Mouse (Mus musculus): ENCODE data around the gene Zfp791. TPM values are rescaled to one million over a fixed set of nuclear protein-coding genes. Genes with fewer than 3 reads are reported as not detected.
"Not testable (repeated sequence)": the region's sequence is repeated elsewhere in the genome, so short reads cannot be mapped to it uniquely, and the experiment has no call there.

The Zfp791 gene
- total RNA-seq, 2 experiments from 2014 or later = 0.86 to 0.92 TPM

- intact Hi-C loops (cut with DNase I; ENCODE audit: low total_unique reads) = loop anchor here (10.0 kb wide), 2 partner anchors 89 to 309 kb away; no protein-coding TSS in a partner anchor
Observed at GRCm38 (mm10) chr8:85086238-85086637, 36.7 kb downstream of the Zfp791 start.

GRCm38 (mm10) chr8:85084633-85085032 is 38.3 kb downstream of the Zfp791 start:
- DNase-seq = no peak
- intact Hi-C loops (cut with DNase I; ENCODE audit: low total_unique reads) = loop anchor here (10.0 kb wide), 2 partner anchors 90 to 310 kb away; no protein-coding TSS in a partner anchor

More at GRCm38 (mm10) chr8:85086238-85086637, 36.7 kb downstream of the Zfp791 start:
- DNase-seq = no peak

- intact Hi-C loops (cut with DNase I; ENCODE audit: low total_unique reads) = loop anchor here (10.0 kb wide), 2 partner anchors 92 to 312 kb away; no protein-coding TSS in a partner anchor
Observed at GRCm38 (mm10) chr8:85083108-85083813, 39.6 kb downstream of the Zfp791 start, which contains the start of gene Man2b1. TSS of gene Man2b1 (plus strand) at chr8:85083270.

GRCm38 (mm10) chr8:85082169-85082568 is 40.7 kb downstream of the Zfp791 start:
- not testable (repeated sequence) for DNase-seq
- intact Hi-C loops (cut with DNase I; ENCODE audit: low total_unique reads) = loop anchor here (10.0 kb wide), 2 partner anchors 93 to 313 kb away; no protein-coding TSS in a partner anchor

More at GRCm38 (mm10) chr8:85083108-85083813, 39.6 kb downstream of the Zfp791 start, which contains the start of gene Man2b1:
- peak; percentile 90 for DNase-seq

GRCm38 (mm10) chr8:85081216-85081555 is 41.7 kb downstream of the Zfp791 start, which contains the start of gene Wdr83:
TSS of gene Wdr83 (minus strand) at chr8:85081306.
- intact Hi-C loops (cut with DNase I; ENCODE audit: low total_unique reads) = loop anchor here (10.0 kb wide), 2 partner anchors 94 to 314 kb away; no protein-coding TSS in a partner anchor
- peak; percentile 39 for DNase-seq

- intact Hi-C loops (cut with DNase I; ENCODE audit: low total_unique reads) = loop anchor here (10.0 kb wide), 2 partner anchors 94 to 314 kb away; no protein-coding TSS in a partner anchor
- DNase-seq = no peak
Observed at GRCm38 (mm10) chr8:85080532-85081215, 42.2 kb downstream of the Zfp791 start, which contains the start of gene Wdr83os. TSS of gene Wdr83os (plus strand) at chr8:85080740.

- DNase-seq = peak; percentile 37
- intact Hi-C loops (cut with DNase I; ENCODE audit: low total_unique reads) = loop anchor here (10.0 kb wide), 2 partner anchors 95 to 315 kb away; no protein-coding TSS in a partner anchor
Observed at GRCm38 (mm10) chr8:85080214-85080531, 42.7 kb downstream of the Zfp791 start.

- intact Hi-C loops (cut with DNase I; ENCODE audit: low total_unique reads) = no loop called here
- DNase-seq = peak; percentile 77
Observed at GRCm38 (mm10) chr8:85076993-85077392, 45.9 kb downstream of the Zfp791 start.

- DNase-seq = no peak
Observed at GRCm38 (mm10) chr8:85076001-85076400, 46.9 kb downstream of the Zfp791 start.

GRCm38 (mm10) chr8:85074617-85075016 is 48.3 kb downstream of the Zfp791 start:
- intact Hi-C loops (cut with DNase I; ENCODE audit: low total_unique reads) = no loop called here
- DNase-seq = no peak

More at GRCm38 (mm10) chr8:85076001-85076400, 46.9 kb downstream of the Zfp791 start:
- intact Hi-C loops (cut with DNase I; ENCODE audit: low total_unique reads) = no loop called here

- no peak for DNase-seq
- intact Hi-C loops (cut with DNase I; ENCODE audit: low total_unique reads) = no loop called here
Observed at GRCm38 (mm10) chr8:85074167-85074566, 48.7 kb downstream of the Zfp791 start.

- DNase-seq = no peak
- intact Hi-C loops (cut with DNase I; ENCODE audit: low total_unique reads) = no loop called here
Observed at GRCm38 (mm10) chr8:85073041-85073612, 49.8 kb downstream of the Zfp791 start.

GRCm38 (mm10) chr8:85072364-85072929 is 50.4 kb downstream of the Zfp791 start:
- DNase-seq = no peak
- intact Hi-C loops (cut with DNase I; ENCODE audit: low total_unique reads) = no loop called here

- DNase-seq = peak; percentile 92
- intact Hi-C loops (cut with DNase I; ENCODE audit: low total_unique reads) = no loop called here
Observed at GRCm38 (mm10) chr8:85071514-85072281, 51.2 kb downstream of the Zfp791 start, which contains the start of gene Dhps. TSS of gene Dhps (plus strand) at chr8:85071757.

- no peak for DNase-seq
- intact Hi-C loops (cut with DNase I; ENCODE audit: low total_unique reads) = no loop called here
Observed at GRCm38 (mm10) chr8:85071041-85071440, 51.9 kb downstream of the Zfp791 start.

GRCm38 (mm10) chr8:85067982-85068381 is 54.9 kb downstream of the Zfp791 start, which contains the start of gene Gm5741:
TSS of gene Gm5741 (minus strand) at chr8:85067982.
- DNase-seq = no peak
- intact Hi-C loops (cut with DNase I; ENCODE audit: low total_unique reads) = no loop called here

GRCm38 (mm10) chr8:85067155-85067554 is 55.7 kb downstream of the Zfp791 start:
- DNase-seq = no peak
- intact Hi-C loops (cut with DNase I; ENCODE audit: low total_unique reads) = no loop called here

- DNase-seq = no peak
- intact Hi-C loops (cut with DNase I; ENCODE audit: low total_unique reads) = no loop called here
Observed at GRCm38 (mm10) chr8:85065213-85065612, 57.7 kb downstream of the Zfp791 start.

GRCm38 (mm10) chr8:85062603-85063002 is 60.3 kb downstream of the Zfp791 start:
- intact Hi-C loops (cut with DNase I; ENCODE audit: low total_unique reads) = no loop called here
- no peak for DNase-seq
